Mouse (Mus musculus): ENCODE results near the gene Mrpl18.

Mrpl18 gene

DNA sequence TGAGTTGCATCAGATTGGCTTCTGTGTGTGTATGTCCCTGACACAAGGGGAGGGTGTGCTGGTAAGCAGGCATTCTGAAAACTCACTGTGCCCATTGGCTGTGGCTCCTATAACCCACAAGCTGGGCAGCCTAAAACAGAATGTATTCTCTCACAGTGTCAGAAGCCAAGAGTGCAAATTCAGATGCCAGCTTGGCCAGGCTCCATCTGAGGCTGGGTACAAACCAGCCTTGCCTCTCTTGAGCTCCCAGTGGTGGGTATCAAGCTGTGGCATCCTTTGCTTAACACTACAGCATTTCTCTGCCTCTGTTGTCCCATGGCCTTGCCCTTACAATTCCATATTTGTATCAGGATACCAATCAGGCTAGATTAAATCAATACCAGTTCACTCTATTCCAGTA is 52.0 kb downstream of the Mrpl18 start:
- DNase-seq (ENCODE audit: low read depth, low spot score): no peak
